In genomic region chr5:136379405-136379804, GRCm38 (mm10) we compare ENCODE assay signal across 17 mouse cellular contexts.
DNase-seq lines count a peak whose midpoint lies in the region; ATAC-seq and TF ChIP-seq lines count a peak whose summit lies in the region.
"Had no signal": no experiment of that assay in that cellular context is flagged by ENCODE, and none has a peak within 500 bp of the region (broad histone marks: within the 10 kb centered on the region; RNA-seq: fewer than 3 reads in every experiment).

No protein-coding gene starts in this region.

- H3K4me3 ChIP-seq in intestine, postnatal 0 days (ENCODE audit: low read depth, low read length): no peak overlapping the region
- no peak overlapping the region for H3K4me3 ChIP-seq in intestine, embryonic 16.5 days (ENCODE audit: low read length)
- H3K4me3 ChIP-seq in midbrain, postnatal 0 days (ENCODE audit: low read depth, low read length): no peak overlapping the region
- H3K4me3 ChIP-seq in midbrain, embryonic 10.5 days: no peak overlapping the region
- H3K4me3 ChIP-seq: forebrain, embryonic 15.5 days; heart, embryonic 10.5 days; limb, embryonic 13.5 days had no signal

- peak; percentile 54 for TF ChIP-seq CTCF in intestine, postnatal 0 days (IDR thresholded peaks at IDR 0.05; ENCODE audit: low read depth)
- TF ChIP-seq CTCF in midbrain, postnatal 0 days (IDR thresholded peaks at IDR 0.05): peak; percentile 34

- H3K4me2 ChIP-seq in intestine, postnatal 0 days (replicated peaks; ENCODE audit: low read depth): no peak overlapping the region
- H3K4me2 ChIP-seq in intestine, embryonic 16.5 days (ENCODE audit: low read depth, low read length): no peak overlapping the region
- H3K4me2 ChIP-seq in midbrain, postnatal 0 days (ENCODE audit: low read depth, low read length, poor library complexity, severe bottlenecking): no peak overlapping the region
- H3K4me2 ChIP-seq: forebrain, embryonic 15.5 days; limb, embryonic 13.5 days; midbrain, embryonic 11.5 days had no signal

- ATAC-seq in intestine, postnatal 0 days: no peak
- no peak for ATAC-seq in intestine, embryonic 16.5 days
- ATAC-seq in midbrain, postnatal 0 days (ENCODE audit: low FRiP score): no peak
- ATAC-seq: forebrain, embryonic 15.5 days; inflammation-experienced regulatory T-cells, adult 6 months had no signal

- no peaks in the 10 kb centered on the region for H3K9me3 ChIP-seq in intestine, postnatal 0 days (ENCODE audit: control insufficient read depth)
- no peaks in the 10 kb centered on the region for H3K9me3 ChIP-seq in intestine, embryonic 16.5 days (ENCODE audit: control insufficient read depth, low read length)
- H3K9me3 ChIP-seq in midbrain, postnatal 0 days (ENCODE audit: low read length): no peaks in the 10 kb centered on the region
- no peaks in the 10 kb centered on the region for H3K9me3 ChIP-seq in midbrain, embryonic 10.5 days (replicated peaks)
- H3K9me3 ChIP-seq: forebrain, embryonic 15.5 days; G1E; heart, embryonic 10.5 days had no signal

- H3K27me3 ChIP-seq in intestine, postnatal 0 days (replicated peaks; ENCODE audit: control insufficient read depth, insufficient read depth, low read length): no peaks in the 10 kb centered on the region
- H3K27me3 ChIP-seq in intestine, embryonic 16.5 days (replicated peaks; ENCODE audit: control insufficient read depth, insufficient read depth, low read length): no peaks in the 10 kb centered on the region
- no peaks in the 10 kb centered on the region for H3K27me3 ChIP-seq in midbrain, postnatal 0 days (ENCODE audit: insufficient read depth, low read length)
- H3K27me3 ChIP-seq in midbrain, embryonic 10.5 days (ENCODE audit: low read depth, poor library complexity, severe bottlenecking): no peaks in the 10 kb centered on the region
- H3K27me3 ChIP-seq: forebrain, embryonic 15.5 days had no signal

- no peaks in the 10 kb centered on the region for H3K4me1 ChIP-seq in intestine, postnatal 0 days (replicated peaks; ENCODE audit: control insufficient read depth, insufficient read depth, low read length)
- 0 out of 2 replicates have a peak, but pooled peaks cover 10% of the 10 kb centered on the region for H3K4me1 ChIP-seq in intestine, embryonic 16.5 days (ENCODE audit: control insufficient read depth, insufficient read depth, low read length)
- H3K4me1 ChIP-seq in midbrain, postnatal 0 days (ENCODE audit: insufficient read depth, low read length): peaks cover 8% of the 10 kb centered on the region; the same call in 1 of the 2 replicates
- peaks cover 2% of the 10 kb centered on the region; the same call in 1 of the 2 replicates for H3K4me1 ChIP-seq in midbrain, embryonic 10.5 days

- no peak overlapping the region for H3K27ac ChIP-seq in intestine, postnatal 0 days (ENCODE audit: low read depth, low read length)
- H3K27ac ChIP-seq in intestine, embryonic 16.5 days (ENCODE audit: low read length): no peak overlapping the region
- H3K27ac ChIP-seq in midbrain, postnatal 0 days (ENCODE audit: low read depth, low read length): no peak overlapping the region
- H3K27ac ChIP-seq in midbrain, embryonic 10.5 days (replicated peaks): no peak overlapping the region
- H3K27ac ChIP-seq: forebrain, embryonic 15.5 days; heart, embryonic 10.5 days; limb, embryonic 13.5 days had no signal

- no peaks in the 10 kb centered on the region for H3K36me3 ChIP-seq in intestine, postnatal 0 days (ENCODE audit: control insufficient read depth, insufficient read depth)
- no peaks in the 10 kb centered on the region for H3K36me3 ChIP-seq in intestine, embryonic 16.5 days (ENCODE audit: control insufficient read depth, insufficient read depth, low read length)
- H3K36me3 ChIP-seq in midbrain, postnatal 0 days (ENCODE audit: insufficient read depth, low read length): no peaks in the 10 kb centered on the region
- H3K36me3 ChIP-seq in midbrain, embryonic 10.5 days: peaks cover 56% of the 10 kb centered on the region
- H3K36me3 ChIP-seq: forebrain, embryonic 15.5 days; G1E had no signal

- no peak for DNase-seq in midbrain, postnatal 0 days (ENCODE audit: low spot score)
- DNase-seq in midbrain, embryonic 10.5 days (ENCODE audit: low spot score): no peak
- DNase-seq in ES-CJ7 (ENCODE audit: low read depth, low spot score): peak; percentile 9
- DNase-seq in naive thymus-derived CD4-positive, alpha-beta T cell, adult 2 months (ENCODE audit: low read depth): peak; percentile 13
- no peak for DNase-seq in spleen, postnatal 10 days (ENCODE audit: low spot score in 2 of 2)
- DNase-seq in embryo, embryonic 11 days: no peak
- DNase-seq: cerebellum, adult 2 months; gastrocnemius, postnatal 10 days; lung, postnatal 14 days had no signal

- H3K9ac ChIP-seq in intestine, postnatal 0 days (ENCODE audit: low read depth, low read length): no peak overlapping the region
- H3K9ac ChIP-seq in intestine, embryonic 16.5 days (ENCODE audit: low read depth, low read length): no peak overlapping the region
- H3K9ac ChIP-seq in midbrain, postnatal 0 days (replicated peaks; ENCODE audit: low read length, poor library complexity, severe bottlenecking): no peak overlapping the region
- H3K9ac ChIP-seq: forebrain, embryonic 15.5 days; limb, embryonic 13.5 days had no signal

- 94% methylated on average over 1 of the region's 1 CpGs for WGBS in intestine, postnatal 0 days
- WGBS in intestine, embryonic 16.5 days: 88% methylated on average over 1 of the region's 1 CpGs
- WGBS in midbrain, postnatal 0 days: 100% methylated on average over 1 of the region's 1 CpGs
- WGBS in midbrain, embryonic 10.5 days: 87% methylated on average over 1 of the region's 1 CpGs

Comparison
In these comparisons a context has a peak if more than half of its experiments do, and no peak if none do; other contexts are left out.
1. DNase-seq: peak in ES-CJ7 (single experiment) and naive thymus-derived CD4-positive, alpha-beta T cell, adult 2 months (single experiment); none in midbrain, postnatal 0 days (single experiment), midbrain, embryonic 10.5 days (single experiment), spleen, postnatal 10 days (0 of 2) and embryo, embryonic 11 days (single experiment).